Mouse (Mus musculus): ENCODE results near the gene Carmil1. TPM values are rescaled to one million over a fixed set of nuclear protein-coding genes. Genes with fewer than 3 reads are reported as not detected.

Gene Carmil1
- total RNA-seq, 2 experiments from 2014 or later: 53.4 to 62.3 TPM

DNA sequence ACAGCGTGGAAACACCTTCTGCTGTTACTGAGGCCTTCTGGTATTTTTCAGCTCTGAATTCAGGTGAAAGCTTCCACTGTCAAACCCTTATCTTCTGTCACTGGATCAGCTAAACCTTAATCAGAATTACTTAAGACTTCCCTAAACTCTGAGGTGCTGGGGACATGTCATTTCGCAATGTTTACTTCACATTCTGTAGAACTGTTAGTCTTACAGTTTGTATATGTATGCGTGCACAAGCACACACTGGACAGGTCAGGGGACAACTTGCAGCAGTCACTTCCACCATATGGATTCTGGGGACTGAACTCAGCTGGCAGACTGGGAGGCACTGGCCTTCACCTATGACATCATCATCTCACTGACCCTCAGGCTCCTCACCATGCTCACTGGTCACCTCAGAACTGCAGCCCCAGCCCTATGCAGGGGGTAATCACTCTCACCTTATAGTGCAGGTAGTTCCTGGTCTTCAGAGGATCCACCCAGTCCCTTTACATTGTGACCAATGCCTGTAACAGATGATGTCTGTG, 60.1 kb downstream of the Carmil1 start:
- DNase-seq (ENCODE audit: low spot score in 2 of 2): no peak

DNA sequence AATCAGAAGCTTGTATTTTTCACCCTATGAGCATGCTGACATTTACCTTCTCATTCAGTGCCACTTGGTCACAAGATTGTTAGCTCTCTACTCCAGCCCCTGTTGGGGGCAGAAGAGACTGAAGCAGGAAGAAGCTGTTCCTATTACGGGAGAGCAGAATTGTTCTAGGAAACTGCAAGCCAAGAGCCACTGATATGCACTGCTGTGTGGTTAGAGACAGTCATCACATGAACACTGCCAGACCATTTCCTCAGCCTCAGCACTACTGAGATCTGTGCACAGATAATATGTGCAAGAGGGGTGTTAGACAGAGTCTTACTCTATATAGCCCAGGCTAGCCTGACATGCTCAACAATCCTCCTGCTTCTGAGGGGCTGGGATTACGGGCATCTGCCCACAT, 69.4 kb downstream of the Carmil1 start:
- DNase-seq (ENCODE audit: low spot score in 2 of 2): no peak

DNA sequence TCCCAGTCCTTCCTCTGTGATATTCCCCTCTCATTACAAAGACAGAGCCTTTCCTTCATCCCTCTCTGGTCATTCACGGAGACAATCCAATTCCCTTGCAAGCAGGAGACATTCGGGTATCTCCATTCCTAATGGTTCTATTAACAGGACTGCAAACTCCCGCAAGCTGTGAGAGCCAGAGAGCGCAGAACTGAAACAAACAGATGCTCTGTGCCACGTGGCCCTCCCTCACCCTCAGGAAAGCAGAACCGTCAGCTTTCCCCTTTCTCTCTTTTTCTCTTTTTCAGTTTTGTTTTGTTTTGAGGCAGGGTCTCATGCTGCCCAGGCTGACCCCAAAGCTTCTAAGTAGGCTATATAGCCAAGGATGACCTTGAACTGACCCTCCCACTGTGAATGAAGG, 74.5 kb downstream of the Carmil1 start:
- DNase-seq (ENCODE audit: low spot score in 2 of 2): no peak

DNA sequence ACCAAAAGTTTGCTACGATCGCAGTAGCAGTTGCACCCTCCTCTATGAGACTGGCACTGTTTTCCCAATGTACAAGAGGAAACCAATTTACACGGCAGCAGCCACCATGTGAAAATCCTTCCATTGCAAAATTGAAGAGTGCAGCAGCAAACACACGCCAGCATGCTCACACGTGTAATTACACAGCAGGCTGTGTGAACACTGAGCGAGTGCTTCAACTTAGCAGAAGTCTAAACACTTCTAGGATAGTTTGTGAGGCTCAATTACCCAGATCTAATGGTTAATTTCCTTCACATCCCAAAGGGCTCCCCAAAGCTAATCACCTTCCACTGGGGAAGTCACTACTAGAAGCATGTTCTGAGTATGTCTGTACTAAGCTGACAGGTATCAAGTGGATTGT, 78.3 kb downstream of the Carmil1 start:
- no peak for DNase-seq (ENCODE audit: low spot score in 2 of 2)

DNA sequence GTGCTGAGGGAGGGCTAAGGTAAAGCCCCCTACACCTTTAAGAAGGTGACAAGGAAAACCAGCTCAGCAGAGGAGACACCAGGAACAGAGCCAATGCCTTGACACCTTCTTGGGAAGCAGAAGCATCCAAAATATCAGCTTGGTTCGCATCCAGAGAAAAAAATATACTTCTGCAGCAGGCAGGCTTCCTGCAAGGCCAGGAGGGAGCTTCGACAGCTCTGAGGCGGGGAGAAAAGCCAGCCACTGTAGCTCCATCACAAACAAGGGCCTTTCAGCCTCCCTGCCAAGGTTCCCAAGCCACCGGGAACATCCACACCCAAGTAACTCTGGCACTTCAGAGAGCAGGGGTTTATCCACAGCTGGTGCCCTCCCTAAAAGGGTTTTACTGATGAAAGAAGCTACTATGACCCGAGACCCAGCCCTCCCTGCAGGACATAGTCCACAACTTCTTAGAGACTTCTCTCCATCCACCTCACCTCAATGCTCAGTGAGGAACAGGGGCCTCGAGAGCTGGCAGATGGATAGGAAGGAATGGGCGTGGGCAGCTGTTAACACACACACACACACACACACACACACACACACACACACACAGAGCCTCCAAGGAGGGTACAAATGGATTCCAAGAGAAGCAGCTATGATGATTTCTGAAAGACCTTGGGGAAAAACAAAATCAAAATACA, 80.6 kb downstream of the Carmil1 start:
- DNase-seq (ENCODE audit: low spot score in 2 of 2): no peak

DNA sequence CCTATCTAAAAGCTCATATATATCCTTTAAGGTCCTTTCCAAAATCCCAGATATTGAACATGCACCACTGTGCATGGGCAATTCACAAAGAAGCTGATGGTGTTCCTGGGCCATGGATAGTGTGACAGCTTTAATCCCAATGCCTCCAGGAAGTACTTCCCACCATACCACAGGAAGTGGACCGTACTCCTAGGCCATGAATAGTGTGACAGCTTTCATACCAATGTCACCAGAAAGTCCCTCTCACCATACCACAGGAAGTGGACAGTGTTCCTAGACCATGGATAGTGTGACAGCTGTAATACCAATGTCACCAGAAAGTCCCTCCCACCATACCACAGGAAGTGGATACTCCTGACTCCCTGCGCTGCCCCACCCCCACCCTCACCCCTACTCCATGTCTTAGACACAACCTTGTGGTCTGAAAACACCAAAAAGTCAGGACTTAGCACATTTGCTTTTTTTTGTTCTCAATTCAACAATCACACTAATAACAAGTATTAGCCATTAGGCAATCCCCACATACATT, 82.1 kb downstream of the Carmil1 start:
- DNase-seq (ENCODE audit: low spot score in 2 of 2): no peak

DNA sequence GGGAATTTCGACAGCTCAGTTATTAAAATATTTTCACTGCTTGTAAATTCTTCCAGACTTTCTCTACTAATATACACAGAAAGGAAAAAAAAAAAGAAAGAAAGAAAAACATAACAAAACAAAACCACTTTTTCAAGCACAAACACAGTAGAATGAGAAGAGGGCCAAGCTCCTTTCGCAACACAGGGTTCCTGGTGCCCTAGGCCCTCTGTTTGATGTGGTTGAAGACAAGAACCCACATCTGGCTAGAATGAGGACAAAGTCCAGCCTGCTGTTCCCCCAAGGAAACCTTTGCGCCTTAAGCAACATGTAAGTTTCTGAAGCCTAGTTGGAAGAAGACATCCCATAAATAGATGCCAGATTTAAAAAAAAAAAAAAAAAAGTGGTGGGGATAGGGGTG, 85.2 kb downstream of the Carmil1 start:
- no peak for DNase-seq (ENCODE audit: low spot score in 2 of 2)

DNA sequence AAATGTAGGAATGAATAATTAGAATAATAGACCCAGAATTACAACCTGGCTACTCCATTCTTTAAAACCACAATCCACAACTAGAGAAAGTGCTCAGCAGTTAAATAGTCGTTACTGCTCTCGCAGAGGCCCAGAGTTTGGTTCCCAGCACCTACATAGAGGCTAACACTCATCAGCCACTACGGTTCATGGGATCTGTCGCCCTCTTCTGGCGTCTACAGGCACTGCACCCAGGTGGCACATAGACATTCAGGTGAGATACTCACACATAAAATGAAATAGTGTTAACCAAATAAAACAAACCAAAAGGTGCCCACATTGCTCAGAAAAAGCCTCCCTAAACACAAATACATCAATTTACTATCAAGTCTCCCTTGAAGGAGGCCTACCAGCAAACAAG, 86.6 kb downstream of the Carmil1 start:
- no peak for DNase-seq (ENCODE audit: low spot score in 2 of 2)

DNA sequence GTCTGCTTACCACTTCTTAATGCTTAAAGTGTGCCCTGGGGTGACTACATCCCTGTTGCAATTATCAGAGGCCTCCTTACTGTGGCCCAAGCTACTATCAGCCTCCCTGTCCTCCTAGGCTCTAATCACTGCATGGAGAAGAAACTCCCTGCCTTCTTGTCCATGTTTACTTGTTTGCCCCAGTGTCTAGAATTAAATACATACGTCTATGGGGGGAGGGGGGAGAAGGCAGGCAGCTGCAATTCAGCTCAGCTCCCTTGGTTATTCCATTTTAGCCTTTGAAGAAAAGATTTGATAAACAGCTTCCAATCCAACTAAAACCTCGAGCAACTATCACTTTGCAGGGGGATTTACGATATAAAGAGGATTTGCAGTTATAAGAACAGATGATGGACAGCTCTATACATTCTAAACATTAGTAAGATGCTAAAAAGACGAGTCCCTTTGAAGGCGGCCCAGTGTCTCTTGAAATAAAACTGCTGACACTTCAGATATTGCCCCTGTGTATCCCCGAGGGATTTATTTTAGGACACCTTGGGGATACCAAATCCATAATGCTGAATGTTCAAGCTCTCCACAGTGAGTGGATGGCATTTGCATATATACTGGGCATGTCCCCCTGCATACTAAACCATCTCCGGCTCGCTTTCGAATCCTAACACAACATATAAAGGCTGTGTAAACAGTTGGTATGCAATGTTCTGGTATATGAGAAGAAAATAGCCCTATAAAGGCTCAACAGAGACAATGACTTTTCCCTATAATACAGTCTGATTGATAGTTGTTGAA, 89.5 kb downstream of the Carmil1 start:
- no peak for DNase-seq (ENCODE audit: low spot score in 2 of 2)

DNA sequence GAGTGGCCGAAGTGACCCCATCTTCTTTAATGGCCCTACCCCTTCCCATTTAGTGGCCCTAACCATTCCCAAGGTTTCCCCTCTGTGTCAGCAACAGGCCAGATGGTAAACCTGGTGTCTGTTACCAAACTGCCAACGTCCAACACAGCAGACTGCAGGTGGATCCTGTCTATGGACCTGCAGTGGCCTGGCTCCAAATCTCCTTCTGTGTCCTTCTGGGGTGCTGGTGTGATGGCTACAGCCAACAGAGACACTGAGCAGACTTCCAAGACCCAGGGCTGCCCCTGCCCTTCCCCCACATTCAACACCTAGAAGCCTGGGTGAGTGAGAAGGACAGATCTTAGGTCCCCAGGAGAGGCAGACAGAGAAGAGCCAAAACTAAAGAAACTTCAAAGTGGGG, 93.6 kb downstream of the Carmil1 start:
- no peak for DNase-seq (ENCODE audit: low spot score in 2 of 2)

DNA sequence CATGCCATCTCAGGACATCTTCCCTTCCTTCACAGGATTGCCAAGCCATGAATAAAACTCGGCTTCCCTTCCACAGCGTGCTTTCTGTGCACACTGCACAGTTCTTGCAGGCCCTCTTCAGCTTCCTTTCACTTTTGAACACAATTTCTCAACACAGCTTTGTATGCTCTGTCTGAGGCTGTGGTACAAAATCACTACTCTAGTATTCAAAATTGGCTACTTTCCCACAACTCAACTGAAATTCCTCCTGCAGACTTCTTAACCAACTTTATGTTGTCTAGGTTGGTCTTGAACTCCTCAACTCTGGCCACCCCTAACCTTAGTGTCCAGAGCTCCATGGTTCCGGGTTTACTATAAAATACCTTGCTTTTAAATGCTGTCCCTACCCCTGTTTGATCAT, 95.0 kb downstream of the Carmil1 start:
- no peak for DNase-seq (ENCODE audit: low spot score in 2 of 2)

DNA sequence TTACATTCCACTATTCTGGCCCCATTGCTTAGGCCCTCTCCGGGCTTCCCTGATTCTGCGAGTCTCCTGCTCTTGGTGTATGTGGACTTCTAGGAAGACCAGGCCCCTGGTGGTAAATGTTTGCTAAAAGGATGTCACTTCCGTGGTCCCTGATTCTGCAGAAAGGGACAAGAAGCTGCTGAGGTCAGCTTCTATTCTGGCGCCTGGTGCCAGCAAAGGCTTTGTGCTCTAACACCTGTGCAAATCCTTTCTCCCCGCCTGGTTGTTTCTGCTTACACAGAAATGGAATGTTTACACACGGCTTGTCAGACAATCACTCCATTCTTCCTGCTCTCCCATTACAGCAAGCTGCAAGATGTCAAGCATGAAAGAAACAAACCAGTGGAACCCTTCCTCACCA, 97.7 kb downstream of the Carmil1 start:
- DNase-seq (ENCODE audit: low spot score in 2 of 2): no peak

DNA sequence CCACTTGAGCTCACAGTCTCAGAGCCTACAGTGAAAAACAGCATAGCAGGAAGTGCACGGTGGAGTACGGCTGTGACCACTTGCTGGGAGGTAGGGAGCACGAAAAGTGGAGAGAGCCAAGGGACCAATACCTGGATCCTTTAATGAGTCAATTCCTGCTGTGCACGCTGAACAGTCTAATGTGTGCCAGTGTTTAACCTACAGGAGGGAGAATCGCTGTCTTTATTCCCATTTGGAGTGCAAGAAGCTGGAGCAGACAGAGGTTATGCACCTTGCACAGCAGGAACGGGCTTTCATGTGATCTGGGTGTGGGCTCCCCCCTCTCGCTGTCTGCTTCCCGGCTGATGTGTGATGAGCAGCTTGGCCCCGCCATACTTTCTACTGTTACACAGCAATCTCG, 101.1 kb downstream of the Carmil1 start:
- no peak for DNase-seq (ENCODE audit: low spot score in 2 of 2)

DNA sequence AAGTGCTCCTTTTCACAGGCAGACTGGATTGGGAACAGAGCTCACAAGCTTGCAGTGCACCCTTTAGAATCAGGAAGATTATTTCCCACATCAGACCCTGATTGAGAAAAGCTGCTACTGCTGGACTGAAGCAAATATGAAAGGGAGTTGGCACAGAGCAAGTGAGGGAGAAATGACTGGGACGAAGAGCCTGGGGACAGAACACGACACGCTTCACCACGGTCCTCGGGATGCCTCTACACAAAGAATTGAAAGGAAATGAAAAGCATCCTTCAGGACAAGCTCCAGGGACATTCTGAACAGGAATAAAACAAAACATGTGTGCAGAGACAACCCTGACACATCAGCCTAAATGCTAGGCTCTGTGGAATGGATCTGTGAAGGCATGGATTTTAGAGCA, 103.0 kb downstream of the Carmil1 start:
- no peak for DNase-seq (ENCODE audit: low spot score in 2 of 2)

DNA sequence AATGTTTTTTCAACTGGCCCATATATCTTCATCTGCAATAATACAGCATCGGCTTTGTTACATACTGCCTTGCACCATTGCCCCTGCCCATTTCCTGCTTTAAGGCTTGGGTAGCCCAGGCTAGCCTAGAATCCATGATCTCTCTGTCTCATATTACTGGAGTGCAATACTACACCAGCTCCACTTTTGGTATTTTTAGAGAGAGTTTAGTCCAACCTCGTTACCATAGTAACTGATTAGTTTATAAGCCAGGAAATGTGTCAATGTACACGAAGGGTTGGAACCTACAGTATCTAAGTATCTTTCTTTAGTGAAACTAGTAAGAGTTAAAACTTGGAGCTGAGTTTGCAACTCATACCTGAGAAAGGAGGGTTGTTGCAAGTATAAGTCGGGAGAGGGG, 103.8 kb downstream of the Carmil1 start:
- no peak for DNase-seq (ENCODE audit: low spot score in 2 of 2)

DNA sequence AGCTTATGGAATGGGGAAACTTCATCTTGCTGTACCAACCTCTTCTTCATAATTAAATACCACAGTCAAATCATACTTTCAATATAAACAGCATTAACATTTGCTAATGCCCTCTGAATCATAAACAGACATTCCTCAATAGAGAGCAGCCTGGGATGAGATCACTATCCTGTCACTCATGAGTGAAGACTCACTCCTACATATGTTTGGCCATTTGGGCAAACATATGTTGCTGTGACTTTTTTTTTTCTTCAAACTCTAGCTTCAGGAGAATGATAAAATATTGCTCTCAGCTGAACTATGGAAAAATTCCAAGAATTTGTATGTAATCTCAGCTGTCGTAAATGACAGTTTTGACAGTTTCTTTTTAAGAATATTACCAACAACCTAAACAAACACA, 110.9 kb downstream of the Carmil1 start:
- DNase-seq (ENCODE audit: low spot score in 2 of 2): no peak

DNA sequence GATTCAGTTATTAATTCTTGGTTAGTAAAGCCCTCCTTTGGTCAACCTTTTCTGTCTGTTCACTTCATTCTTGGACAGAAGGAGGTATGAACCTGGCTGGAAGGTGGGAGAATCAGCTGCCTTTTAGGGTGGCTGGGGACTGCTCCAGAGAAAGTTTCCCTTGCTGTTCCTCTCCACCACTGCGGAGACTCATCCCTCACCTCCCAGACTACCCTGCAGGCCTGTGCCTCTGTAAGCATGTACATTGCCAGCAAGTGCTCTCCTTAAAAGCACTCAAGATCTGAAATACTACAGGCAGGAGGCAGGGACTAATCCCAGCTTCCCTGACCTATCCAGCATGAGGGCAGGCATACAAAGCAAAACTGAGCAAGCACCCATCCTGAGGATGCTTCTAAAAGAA, 117.2 kb downstream of the Carmil1 start:
- DNase-seq (ENCODE audit: low spot score in 2 of 2): no peak

DNA sequence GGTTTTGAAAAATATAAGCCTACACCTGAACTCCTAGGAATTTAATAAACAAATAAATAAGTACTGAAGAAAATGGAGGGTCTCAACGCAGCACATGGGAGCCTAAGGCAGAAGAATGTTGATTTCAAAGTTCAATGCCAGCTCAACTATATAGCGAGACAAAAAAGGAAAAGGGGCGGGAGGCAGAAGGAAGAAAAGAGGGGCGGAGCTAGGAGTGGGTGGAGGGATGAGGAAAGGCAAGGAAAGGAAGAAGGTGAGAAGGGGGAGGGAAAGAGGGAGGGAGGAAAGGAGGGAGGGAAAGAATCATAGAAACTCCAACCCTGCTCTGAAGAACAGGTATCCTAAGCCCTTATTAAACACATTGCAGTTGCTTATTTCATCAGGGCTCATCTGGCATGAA, 119.5 kb downstream of the Carmil1 start:
- DNase-seq (ENCODE audit: low spot score in 2 of 2): no peak

DNA sequence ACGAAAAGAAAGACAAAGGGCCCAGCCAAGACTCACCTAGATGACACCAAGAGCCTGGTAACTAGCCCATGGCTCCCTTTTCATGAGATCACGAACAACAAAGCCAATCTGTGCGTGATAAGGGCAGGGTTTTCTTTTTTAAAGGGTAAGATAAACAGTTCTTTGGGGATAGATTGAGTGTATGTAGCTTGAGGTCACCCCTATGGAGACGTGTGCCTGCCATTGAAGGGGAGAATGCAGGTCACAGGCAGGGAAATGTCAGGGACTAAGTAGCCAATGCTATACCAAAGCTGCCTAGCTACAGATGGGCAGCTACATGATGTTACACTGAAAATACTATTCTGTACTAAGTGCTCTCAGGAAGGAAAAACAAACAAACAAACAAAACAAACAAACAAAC, 120.6 kb downstream of the Carmil1 start:
- no peak for DNase-seq (ENCODE audit: low spot score in 2 of 2)

DNA sequence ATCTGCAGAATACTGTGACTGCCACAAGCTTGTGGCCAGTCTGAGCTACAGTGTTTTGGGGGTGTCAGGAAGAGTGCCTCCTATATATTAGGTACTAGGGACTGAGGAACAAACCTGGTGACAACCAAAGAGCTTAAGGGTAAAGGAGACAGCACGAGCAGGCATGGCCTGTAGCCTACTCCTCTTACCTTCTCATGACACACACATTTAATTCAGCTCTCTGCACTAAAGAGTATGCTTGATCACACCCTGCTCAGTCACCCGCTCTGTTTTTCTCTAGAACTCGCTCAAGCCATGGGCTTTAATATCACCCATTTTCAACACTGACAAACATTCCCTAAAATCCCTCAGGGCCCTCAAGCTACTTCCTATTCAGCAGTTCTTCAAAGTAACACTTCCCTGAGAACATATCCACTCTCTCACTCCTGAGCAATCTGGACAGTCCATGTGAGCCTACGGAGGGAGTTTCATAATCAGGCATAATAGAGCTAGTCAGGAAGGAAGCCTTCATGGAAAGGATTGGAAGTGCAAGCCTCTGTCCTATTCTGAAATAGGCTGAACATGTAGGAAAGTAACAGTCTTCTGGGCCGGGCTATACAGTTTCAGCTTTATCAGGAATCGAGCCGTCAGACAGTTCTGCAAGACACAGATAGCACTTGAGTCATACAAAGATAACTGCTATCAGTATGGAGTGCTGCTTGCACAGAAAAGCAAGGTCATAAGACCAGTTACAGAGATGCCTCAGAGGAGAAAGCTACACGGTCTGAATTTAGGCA, 121.2 kb downstream of the Carmil1 start:
- DNase-seq (ENCODE audit: low spot score in 2 of 2): no peak

DNA sequence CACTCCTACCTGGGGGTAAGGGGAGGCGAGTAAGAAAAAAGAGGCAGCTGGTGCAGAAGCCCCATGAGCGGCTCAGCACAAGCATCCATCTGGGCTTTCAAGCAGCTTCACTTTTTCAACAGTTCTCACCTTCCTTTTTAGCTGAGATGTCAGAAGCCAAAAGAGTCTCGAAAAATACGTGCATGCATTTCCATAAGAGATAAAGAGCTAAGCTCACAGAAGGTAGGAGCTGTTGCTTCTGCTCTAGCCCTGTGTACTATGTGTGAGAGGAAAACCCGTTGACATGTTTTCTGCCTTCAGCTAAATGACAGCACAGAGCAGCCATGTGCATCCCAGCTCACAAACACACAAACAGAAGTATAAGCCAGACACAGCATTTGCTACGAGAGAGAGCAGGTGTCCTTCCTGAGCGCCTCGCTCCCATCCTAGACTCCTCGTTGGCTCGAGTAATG, 123.0 kb downstream of the Carmil1 start:
- DNase-seq (ENCODE audit: low spot score in 2 of 2): no peak

DNA sequence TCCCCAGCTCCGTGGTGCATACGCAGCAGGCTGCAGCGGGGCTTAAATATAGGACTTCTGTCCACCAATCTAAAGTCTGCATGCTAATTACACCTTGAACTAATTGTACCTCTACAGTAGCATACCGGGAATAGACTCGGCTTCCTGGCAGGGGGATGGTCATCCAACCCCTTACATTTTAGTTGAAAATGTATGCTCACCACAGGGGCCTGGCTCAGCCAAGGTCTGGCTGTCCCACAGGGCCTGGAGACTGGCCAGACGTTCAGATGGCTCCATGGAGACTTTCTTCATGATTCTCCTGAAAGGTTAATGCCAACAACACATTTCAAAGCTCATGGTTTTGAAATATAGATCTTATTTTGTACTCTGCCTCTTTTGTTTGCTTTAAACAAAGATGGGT, 125.4 kb downstream of the Carmil1 start:
- DNase-seq (ENCODE audit: low spot score in 2 of 2): no peak

Data from adrenal gland, postnatal 4 days (tissue).